Mouse (Mus musculus) heart, postnatal 4 days (tissue): ENCODE measurements around the gene Srrd. TPM values are rescaled to one million over a fixed set of nuclear protein-coding genes. Genes with fewer than 3 reads are reported as not detected.

Source experiments
- DNase-seq: peaks from one replicate; pipeline ENCODE4 v3.0.0; 2021
- total RNA-seq, 2 experiments: library from RNA; stranded (reverse); gene quantifications; 2 replicates each; pipeline ENCODE4 v1.2.3; 2021

Srrd gene
- 10 to 100 TPM; 11.5 to 14.6 TPM for total RNA-seq

GRCm38 (mm10) chr5:112342463-112343204, at the start of gene Srrd, which contains the start of gene Hps4:
Srrd (minus strand) TSS chr5:112343040.
Hps4 (plus strand) TSS chr5:112343083.
- DNase-seq: peak; percentile 92

- DNase-seq: no peak
These were observed 49.0 kb upstream of the Srrd start for GRCm38 (mm10) chr5:112391676-112392323.

DNA sequence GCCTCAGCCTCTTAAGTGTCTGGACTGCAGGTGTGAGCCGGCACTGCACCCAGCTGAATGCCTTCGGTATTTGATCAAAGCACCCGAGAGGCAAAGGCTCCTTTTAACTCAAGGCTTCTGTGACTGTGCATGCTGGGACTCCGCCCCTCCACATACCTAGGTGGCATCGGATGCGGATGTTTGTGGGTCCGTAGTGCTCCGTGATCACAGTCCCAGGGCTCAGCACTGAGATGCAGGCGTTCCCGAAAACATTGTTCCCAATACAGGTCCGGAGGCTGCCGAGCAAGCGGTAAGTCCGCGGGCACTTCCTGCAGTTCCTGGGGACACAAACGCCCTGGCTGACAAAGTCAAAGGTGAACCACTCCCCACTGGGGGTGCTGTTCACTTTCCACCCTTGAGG, 48.2 kb upstream of the Srrd start:
- no peak for DNase-seq

- no peak for DNase-seq
These were observed 46.5 kb upstream of the Srrd start for GRCm38 (mm10) chr5:112389352-112389751.

DNA sequence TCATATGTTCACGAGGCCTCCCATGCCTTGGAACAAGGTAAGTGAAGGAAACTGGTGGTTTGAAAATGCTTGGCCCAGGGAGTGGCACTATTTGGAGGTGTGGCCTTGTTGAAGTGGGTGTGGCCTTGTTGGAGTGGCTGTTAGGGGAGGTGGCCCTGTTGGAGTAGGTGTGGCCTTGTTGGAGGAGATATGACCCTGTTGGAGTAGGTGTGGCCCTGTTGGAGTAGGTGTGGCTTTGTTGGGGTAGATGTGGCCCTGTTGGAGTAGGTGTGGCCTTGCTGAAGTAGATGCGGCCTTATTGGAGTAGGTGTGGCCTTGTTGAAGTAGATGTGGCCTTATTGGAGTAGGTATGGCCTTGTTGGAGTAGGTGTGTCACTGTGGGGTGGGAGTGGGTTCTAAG, 43.1 kb upstream of the Srrd start:
- DNase-seq: no peak

DNA sequence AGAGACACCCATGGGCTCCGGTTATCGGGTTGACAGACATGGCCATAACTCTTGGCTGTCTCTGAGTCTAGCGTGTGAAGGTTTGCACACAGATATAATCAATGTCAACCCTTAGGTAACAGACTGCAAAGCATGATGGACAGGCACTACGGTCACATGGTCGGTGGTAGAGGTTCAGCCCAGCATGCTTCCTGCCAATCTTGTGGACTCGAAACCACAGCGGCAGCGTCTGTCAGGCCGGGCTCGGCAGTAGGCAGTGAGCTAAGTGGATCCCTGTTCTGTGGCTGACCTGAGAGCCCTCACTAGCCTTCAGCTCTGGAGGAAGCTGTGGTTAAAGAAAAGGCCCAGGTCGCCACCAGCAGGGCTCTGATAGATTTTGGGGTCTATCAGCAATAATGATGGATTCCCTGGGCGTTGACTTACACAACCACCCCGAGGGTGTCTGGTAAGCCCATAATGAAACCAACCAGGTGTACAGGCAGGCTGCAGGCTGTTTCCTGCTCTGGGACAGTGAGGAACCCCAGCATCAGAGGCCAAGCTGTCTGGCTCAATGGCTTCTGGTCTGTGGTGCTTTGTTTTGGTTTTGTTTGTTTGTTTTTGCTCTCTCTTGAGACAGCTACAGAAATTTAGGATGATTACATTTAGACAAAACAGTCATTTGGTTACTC, 42.1 kb upstream of the Srrd start:
- no peak for DNase-seq

GRCm38 (mm10) chr5:112382641-112383330, 39.9 kb upstream of the Srrd start:
- peak; percentile 44 for DNase-seq

- DNase-seq: no peak
These were observed 39.2 kb upstream of the Srrd start for GRCm38 (mm10) chr5:112382042-112382441.

DNA sequence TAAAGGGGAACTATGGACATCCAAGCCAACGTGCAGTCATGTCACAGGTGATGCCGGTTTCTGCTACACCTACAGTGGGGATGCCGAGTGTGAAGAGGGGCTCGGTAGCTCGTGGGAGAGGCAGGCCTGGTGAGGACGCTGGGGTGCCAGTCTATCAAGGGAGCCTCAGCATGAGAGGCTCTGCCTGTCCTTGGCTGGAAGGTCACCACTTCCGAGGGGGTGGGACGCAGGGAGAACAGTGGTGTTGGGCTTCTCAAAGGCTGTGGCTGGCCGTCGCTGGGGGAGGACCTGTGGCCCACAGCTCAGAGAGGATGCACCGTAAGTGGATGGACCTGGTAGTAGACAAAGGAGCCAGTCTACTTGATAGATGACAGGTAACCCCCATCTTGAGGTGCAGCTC, 38.3 kb upstream of the Srrd start:
- no peak for DNase-seq

GRCm38 (mm10) chr5:112378716-112379115, 35.9 kb upstream of the Srrd start:
- DNase-seq: no peak

DNA sequence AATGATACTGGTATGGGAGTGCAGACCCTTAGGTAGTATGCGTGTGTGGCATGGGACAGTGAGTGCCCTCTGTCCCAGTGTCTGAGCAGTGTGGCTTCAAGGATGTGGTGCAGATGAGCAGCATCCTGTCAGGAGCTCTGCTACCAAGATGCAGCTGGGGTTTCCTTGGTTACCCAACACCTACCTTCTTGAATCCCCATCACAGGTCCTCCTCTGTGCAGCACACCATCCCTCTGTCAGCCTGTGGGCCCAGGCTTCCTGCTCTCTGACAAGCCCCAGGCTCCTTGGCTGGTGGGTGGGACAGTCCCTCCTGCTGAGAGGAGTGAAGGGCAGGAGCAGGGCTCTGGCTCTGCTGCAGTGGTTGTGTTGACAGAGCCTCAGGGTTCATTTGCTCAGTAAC, 34.5 kb upstream of the Srrd start:
- no peak for DNase-seq

GRCm38 (mm10) chr5:112376111-112376510, 33.3 kb upstream of the Srrd start:
- DNase-seq: no peak

- no peak for DNase-seq
These were observed 29.1 kb upstream of the Srrd start for GRCm38 (mm10) chr5:112371933-112372332.

DNA sequence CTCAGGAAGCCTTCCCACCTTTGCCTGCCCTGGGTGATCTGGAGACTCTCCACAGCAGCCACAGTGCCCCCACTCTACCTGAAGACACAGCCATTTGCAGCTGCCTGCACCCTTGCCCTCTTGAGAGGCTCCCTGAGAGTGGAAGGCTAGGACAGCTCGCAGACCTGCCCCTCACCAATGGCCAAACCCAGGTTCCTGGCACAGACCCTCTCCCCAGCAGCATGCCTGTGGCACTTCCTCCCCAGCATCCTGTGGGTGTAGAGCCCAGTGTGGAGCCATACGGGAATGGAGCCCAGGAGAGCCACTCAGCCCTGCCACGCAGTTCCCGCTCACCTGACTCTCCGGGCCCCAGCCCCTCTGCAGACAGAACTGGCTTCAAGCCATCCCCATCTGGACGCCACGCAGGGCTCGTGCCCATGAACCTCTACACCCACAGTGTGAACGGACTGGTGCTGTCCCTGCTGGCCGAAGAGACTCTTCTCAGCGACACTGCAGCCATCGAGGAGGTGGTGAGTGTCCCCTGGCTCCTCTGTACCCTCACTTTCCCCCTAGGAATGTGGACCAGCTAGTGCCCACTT, 27.5 kb upstream of the Srrd start:
- DNase-seq: no peak

GRCm38 (mm10) chr5:112369326-112369725, 26.5 kb upstream of the Srrd start:
- DNase-seq: no peak

GRCm38 (mm10) chr5:112368666-112369065, 25.8 kb upstream of the Srrd start:
- DNase-seq: no peak

DNA sequence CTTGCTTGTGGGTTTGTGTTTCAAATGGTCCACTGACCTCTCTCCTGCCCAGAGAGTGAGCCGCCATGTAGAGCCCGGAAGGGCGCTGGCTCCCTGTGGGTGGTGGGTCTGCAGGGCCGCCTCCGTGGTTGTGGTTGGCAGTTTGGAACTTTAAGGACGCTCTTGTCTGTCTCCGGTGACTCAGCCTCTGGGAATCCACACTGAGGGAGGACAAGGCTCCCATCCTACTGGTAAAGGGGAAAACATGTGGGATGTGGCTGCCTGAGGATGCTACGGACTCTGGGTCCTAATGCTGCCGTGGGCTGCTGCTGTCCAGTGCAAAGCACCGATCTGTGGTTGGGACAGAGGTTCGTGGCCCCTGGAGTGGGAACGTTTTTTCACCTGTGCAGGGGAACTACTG, 25.1 kb upstream of the Srrd start:
- no peak for DNase-seq

- DNase-seq: no peak
These were observed 24.5 kb upstream of the Srrd start for GRCm38 (mm10) chr5:112367338-112367737.

DNA sequence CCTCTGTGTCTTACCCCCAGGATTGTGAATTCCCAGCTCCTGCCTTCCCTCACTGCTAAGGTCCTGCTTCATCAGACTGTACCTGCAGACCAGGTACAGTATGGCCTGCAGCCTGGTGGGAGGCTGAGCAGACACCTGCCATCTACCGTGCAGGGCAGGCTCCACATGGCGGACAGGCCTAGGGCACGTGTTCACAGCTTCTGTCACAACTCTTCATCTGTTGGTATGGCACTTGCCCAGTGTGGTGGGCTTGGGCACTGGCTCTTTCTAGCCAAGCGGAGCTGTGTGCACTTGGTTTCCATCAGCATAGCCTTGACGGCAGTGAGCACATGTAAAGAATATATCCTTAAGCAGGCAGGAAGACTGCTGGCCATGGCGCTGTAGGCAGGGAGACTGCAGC, 24.0 kb upstream of the Srrd start:
- no peak for DNase-seq

- DNase-seq: no peak
These were observed 21.5 kb upstream of the Srrd start for GRCm38 (mm10) chr5:112364184-112364797.

DNA sequence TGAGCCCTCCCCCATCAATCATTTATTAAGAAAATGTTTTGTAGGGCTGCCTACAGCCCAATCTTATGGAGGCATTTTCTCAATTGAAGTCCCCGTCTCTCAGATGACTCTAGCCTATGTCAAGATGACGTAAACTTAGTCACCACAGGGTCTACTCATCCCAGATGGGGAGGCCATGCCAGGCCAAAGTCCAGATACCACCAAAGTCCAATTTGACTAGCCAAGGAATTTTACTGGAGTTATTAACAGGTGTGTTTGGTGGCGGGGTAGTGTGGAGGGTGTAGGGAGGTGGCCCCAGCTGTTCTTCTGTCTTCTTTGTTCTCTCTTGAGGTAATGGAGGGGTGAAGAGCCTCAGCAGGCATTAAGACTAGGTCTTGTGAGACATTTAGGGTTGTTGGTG, 17.2 kb upstream of the Srrd start:
- DNase-seq: no peak

DNA sequence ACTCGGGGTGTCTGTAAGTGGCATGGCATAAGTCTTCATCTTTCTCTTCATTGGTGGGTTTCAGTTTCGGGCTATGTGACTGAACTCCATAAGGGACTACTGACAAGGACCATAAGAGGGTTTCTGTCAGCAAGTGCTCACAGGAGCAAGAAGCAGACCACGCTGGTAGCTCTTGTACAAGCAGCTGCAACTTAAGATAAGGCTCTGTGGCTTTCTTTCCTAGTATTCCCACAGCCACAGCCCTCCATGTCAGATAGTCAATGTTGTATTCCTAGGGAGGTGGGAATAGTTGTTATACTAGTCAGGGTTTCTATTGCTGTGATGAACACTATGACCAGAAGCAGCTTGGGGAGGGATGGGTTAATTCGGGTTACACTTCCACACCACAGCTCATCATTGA, 16.7 kb upstream of the Srrd start:
- no peak for DNase-seq
